Mouse (Mus musculus): ENCODE results near the gene Map2k6.
A peak's percentile ranks its signal among the peaks of the same experiment; 100 is the strongest.

Gene Map2k6

DNA sequence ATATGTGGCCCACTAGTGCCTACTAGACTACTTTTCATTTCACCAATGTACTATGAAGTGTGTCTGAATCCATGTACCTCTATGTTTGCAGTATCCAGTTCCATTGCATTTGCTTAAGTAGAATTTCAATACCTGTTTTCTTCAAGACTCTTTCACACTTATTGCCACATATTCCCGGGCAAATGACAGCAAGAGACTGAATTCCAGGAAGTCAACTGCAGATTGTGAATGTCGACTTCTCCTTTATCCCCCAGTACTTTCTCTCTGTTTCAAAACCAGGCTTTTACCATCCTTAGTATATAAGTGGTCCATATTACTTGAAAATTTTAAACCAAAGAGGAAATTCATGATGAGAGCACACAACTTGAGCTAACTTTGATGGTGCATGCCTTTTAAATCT, 4.7 kb downstream of the Map2k6 start:
- DNase-seq (ENCODE audit: low read depth, low spot score) = no peak

DNA sequence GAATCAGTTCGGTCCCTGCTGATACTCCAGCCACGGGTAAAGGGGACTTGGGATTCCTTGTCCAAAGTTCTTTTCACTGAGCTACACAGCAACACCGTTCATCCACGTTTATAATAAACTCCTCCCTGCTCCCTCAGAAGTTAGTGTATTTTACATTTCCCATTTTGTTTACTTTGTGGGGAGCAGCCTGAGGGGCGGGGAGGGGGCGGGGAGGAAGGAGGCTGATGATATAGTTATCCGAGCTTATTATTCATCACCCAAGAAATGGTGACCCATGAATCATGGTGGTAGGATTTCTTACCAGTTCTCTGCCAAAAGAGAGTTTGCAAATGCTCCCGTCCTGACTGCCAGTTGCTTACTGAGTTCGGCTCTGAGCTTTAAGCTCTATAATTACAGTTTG, 6.7 kb downstream of the Map2k6 start:
- DNase-seq (ENCODE audit: low read depth, low spot score) = no peak

DNA sequence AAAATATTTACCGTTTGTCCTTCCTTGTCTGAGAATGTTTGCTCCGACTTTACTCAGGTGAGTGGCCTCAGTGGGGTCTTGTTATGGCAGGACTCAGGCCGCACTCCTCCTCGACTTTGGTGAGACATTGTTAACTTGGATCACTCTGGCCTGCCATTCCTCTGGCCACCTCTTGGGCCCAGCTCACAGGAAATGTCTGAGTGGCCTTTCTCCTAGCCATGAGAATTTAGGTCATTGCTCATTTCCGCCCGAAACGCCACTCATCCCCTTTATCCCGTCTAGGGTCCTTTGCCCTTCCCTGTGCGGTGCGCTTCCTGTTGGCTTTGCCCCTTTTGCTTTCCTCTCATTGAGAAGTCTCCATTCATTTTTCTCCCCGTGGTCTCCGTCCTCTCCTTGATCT, 10.2 kb downstream of the Map2k6 start:
- DNase-seq (ENCODE audit: low read depth, low spot score) = no peak

DNA sequence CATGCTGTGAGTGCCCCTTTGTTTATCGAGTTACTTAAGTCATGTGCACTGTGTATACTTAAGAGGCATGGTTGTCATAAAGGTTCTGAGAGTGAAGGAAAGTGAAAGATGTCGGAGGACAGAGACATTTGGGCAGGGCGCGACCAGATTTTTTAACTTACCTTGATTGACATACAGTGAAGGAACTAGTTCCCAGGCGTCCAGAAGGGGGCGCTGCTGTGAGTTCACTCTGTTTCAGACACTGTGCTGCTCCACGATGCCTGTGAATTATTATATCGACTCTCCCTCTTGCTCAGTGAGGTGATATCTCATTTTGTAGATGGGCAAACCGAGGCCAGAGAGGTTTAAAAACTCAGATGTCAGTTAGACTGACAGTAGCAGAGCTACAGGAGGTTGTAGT, 10.9 kb downstream of the Map2k6 start:
- DNase-seq (ENCODE audit: low read depth, low spot score) = no peak

DNA sequence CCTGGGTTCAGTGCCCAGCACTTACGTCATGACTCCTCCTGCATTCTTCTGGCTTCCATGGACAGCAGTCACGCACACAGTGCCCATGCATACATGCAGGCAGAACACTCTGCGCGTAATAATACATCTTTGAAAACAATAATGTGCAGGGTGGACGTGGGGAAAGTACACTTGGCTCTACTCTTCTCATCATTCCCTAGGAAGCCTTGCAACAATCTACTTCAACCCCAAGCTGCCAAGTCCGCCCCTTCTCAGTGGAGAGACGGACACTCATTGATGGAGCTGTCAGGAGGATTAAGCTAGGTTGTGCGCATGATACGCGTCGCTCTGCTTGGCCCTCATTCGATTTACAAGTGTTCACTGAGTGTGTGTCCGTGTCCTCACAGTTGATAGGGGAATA, 12.7 kb downstream of the Map2k6 start:
- no peak for DNase-seq (ENCODE audit: low read depth, low spot score)

DNA sequence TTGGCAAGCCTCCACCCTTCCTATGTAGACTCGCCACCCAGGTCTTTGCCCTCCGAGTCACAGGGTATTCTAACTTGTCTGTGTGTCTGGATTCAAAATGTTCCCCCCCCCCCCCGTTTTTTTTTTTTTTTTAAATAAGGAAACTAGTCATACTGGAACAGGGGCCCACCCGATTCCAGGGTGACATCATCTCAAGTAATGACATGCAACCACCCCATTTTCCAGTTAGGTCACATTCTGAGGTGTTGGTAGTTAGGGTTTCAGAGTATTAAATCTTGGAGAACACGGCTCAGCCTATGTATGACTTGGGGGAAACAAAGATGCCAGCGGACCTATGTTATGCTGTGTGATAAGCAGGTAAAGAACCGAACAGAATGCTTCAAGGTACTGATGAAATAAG, 15.3 kb downstream of the Map2k6 start:
- no peak for DNase-seq (ENCODE audit: low read depth, low spot score)

DNA sequence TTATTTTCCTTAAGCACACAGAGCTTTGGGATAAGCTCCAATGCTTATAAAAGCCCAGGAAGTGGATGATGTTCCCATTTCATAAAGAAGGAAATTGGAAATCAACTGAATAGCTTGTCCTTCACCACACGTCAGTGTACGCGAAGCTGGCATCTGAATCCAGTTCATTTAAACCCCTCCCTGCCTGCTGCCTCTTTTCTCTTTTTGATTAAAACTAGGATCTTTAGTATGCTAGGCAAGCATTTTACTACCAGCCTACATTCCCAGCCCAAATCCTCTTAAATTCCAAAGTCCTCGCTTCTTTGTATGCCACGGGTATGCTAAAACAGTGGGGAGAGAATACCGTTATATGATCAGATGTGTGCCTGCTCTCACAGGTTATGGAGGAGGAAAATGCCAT, 17.8 kb downstream of the Map2k6 start:
- DNase-seq (ENCODE audit: low read depth, low spot score) = no peak

DNA sequence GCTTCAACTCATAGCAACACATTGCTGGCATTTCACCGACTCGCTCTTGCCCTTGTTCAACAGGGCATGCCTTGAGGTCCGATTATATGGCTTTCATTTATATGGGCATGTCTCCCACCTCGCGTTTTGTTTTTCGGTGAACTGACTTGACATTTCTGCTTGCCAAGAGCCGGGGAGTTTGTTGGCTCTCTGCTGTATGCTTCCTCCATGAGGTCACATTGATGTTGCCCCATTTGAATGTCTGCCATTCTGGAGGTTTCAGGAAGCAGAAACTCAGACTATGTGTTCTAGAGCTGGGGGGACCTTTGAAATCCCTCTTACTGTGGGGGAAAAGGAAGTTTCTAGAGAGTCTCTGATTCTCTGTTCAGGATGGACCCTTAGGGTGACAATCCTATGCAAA, 21.5 kb downstream of the Map2k6 start:
- DNase-seq (ENCODE audit: low read depth, low spot score) = no peak

DNA sequence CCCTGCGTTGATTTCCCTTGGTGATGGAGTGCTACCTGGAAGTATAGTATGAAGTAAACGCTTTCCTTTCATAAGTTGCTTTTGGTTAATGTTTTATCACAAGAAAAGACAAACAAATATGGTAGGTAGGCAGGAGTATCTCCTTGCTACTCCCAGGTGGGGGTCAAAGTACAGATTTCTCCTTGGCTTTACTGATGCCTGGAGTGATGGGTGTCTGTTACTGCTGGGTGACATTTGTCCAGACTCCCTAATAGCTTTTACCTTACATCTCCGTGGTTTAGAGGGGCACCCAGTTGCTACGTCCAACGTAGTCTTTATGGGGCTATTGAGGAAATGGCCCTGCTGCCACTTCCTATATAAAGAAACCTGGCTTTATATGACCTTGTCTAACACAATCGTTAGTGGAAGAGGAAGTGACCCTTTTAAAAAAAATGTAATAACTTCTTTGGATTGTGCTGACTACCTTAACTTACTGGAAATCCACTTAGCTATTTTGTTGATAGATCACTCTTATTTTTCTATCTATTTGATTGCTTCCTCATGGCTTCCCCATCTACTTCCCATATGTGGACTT, 27.7 kb downstream of the Map2k6 start:
- DNase-seq (ENCODE audit: low read depth, low spot score) = no peak

DNA sequence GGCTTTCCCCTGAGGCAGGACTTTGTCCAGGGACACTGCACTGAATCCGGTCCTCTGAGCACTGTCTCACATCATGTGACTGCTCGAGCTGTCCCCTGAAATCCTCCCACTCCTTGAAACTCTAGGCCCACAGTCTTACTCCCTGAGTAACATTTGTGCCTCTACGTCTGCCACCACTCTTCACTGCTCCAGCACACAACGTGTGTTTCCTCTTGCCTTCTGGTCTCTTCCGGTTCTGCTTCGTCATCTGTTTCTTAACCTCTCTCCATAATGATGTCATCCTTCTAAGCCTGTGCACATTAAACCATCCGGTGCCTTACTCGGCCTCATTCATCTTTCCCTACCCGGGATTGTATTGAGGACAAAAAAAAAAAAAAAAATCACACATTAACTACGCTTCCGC, 28.2 kb downstream of the Map2k6 start:
- DNase-seq (ENCODE audit: low read depth, low spot score) = no peak

DNA sequence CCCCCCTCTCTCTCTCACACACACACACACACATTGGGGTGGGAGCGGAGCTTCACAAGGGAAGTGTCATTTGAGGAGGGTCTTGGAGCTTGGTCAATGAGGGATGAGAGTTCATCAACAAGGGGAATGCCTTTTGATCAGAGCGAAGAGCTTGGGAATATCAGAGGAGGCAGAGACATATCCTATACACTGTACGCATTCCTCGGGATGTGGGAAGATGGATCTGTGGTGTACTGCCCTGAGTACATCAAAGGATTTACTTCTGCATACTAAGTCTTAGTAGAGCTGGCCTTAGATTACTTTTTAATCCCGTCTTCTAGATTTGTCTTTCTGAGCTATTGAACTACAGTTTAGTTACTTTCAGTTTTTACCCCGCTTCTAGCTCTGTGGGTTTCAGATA, 30.1 kb downstream of the Map2k6 start:
- no peak for DNase-seq (ENCODE audit: low read depth, low spot score)

DNA sequence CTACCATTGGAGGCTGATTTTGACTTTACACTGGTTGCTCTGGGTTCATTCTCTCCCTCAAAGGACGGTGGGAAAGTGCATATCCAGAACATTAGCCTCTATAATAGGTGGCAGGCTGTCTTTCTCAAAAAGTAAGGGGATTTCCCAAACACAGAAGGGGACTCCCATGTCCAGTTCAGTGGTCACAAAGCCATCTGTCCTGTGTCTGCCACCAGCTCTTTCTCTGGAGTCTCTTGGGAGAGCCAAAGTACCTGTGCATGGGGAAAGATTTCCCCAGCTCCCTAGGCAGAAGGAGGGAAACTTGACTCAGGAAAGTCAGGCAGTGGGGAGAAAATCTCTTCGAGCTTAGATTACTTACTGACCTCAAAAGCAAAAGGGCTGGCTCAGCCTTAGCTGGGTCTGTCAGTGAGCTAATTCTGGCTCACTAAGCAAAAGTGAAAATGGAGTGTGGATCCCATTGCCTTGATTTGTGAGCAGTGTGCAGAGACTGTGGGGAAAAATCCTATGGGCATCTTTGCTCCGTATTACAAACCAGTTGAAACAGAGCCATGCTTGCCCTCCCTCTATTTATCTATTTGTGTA, 31.0 kb downstream of the Map2k6 start:
- DNase-seq (ENCODE audit: low read depth, low spot score) = no peak

DNA sequence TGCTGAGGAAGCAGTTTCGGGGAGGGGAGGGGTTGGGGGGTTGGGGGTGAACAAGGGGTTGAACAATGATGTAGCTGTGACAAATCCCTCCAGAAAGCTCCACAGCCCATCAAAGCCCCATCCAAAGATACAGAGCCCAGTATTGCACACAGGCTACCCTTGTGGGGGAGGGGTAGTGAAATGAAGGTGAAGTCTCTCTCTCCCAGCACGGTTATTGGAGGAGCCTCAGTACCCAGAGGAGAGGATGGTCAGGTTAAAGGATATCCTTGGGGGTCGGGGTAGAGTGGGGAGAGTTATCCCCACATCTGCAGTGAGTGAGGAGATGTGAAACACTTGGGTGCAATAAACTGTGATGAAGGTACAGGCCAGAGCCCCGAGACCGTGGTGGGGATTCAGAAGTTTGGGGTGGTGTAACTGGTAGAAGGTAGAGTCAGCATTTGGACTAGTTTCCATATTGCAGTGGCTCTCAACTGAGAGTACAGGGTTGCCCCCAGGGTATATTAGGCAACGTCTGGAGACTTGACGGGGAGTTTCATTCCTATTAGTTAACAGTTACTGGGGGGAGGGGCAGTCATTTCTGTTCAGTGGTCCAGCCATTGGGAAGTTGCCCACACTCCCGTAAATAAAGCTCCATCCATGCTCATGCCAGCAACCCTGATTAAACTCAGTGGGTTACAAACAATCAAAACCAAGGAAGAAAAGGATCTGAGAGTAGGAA, 37.1 kb downstream of the Map2k6 start:
- DNase-seq (ENCODE audit: low read depth, low spot score) = no peak

DNA sequence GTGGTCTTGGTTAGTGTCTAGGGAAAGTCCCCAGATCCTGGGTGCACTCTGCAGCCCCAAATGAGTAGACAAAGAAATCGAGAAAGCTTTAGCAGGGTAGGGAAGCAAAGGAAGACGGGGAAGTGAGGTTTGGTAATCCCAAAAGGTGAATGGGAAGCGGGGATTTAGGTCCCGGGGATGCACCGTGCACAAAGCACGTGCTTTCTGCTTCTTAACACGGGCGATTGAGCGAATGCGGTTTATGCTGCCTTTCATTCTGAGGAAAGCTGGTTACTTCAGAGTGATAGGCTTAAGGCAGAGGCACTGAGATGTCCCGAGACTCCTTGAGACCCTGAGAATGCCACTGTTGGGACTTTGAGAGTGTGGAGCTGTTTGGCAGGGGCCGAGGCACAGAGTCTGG, 38.1 kb downstream of the Map2k6 start:
- no peak for DNase-seq (ENCODE audit: low read depth, low spot score)

DNA sequence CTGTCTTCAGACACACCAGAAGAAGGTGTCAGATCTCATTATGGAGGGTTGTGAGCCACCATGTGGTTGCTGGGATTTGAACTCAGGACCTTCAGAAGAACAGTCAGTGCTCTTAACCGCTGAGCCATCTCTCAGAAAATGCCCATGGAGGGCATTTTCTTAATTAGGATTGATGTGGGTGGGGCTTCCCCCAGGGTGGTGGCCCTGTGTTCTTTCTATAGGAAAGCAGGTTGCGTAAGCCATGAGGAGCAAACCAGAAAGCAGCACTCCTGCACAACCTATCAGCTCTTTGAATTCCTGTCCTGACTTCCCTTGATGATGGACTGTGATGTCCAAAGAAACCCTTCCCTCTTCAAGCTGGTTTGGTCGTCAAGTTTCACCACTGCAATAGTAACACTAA, 39.2 kb downstream of the Map2k6 start:
- DNase-seq (ENCODE audit: low read depth, low spot score) = no peak

DNA sequence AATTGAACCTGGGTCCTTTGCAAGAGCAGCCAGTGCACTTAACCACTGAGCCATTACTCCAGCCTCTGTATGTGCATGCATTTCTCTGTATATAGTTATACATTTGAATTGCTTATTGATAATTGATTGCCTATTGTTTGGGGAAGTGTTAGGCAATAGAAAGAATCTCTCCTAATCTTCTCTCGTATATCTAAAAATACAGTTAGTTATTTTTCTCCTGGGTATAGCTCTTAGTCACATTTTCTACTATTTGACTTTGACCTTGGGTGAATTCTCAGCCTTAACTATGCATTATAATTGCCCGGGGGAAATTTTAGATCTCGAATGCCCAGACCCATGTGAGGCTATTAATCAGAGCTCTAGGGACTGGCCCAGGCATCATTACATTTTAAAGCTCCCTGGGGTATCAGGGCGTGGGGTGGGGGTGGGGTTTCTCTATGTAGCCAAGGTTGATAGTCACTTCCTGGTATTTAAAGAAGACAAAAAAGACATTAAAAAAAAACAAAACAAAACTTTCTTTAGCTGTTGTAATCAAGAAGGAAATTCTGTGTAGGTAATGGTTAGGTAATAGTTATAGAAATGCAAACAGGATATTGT, 39.9 kb downstream of the Map2k6 start:
- no peak for DNase-seq (ENCODE audit: low read depth, low spot score)

DNA sequence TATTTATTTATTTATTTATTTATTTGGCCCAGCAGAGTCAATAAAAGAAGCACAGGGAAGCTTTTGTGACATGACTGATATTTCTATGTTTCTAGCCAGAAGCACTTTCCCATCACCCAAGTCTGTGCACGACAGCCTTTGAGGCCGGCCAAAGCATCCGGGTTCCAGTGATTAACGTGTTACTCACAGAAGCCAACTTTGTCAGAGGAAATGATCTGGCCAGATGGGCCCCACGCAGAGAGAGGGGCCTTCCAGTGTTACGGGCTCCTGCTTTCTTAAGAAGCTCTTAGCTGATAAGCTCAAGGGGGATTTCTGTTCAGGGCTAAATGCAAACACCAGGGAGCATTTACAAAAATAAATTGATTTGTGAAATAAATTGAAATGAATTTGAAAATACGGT, 40.4 kb downstream of the Map2k6 start:
- no peak for DNase-seq (ENCODE audit: low read depth, low spot score)

DNA sequence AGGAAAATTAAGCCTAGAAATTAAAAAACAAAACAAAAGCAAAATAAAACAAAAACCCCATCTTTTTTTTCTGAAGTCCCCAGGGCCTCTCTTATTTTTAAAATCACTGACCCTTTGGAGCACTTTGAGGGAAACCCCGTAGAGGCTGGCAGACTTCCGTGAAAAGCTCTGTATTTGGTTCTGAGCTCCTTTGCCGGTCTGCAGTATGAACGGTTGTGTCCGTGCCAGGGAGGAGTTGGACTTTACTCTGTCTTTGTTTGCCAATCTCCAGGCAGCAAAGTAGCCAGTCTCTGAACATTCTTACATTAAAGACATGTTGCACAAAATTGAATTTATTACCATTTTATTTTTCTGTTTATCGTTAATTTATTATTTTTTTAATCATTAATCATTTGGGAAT, 45.7 kb downstream of the Map2k6 start:
- no peak for DNase-seq (ENCODE audit: low read depth, low spot score)

DNA sequence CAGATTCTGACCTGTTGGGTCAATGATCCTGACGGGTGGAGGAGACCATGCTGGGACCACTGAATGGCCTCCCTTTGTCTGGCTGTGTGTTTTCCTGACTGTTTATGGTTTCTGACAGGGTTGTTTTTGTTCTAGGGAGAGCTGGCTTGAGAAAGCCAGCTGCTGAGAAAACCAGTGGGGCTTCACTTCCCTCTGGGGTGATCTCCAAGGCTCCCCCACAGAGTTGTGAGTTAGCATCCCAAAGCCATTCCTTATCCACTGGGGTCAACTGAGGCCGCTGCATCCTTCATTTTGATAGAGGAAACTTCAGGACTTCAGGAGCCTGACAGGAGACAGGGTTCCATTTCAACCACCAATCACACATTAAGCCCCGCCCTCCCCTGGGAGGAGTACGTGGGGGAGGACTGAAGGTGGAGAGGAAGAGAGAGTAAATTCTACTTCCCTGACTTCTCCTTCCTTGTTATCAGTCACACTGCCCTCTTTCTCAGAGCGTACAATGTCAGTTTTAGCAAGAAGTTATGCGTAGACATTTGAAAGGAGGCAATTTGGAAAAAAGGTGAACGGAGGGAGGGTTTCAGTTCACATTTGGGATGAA, 49.3 kb downstream of the Map2k6 start:
- no peak for DNase-seq (ENCODE audit: low read depth, low spot score)

DNA sequence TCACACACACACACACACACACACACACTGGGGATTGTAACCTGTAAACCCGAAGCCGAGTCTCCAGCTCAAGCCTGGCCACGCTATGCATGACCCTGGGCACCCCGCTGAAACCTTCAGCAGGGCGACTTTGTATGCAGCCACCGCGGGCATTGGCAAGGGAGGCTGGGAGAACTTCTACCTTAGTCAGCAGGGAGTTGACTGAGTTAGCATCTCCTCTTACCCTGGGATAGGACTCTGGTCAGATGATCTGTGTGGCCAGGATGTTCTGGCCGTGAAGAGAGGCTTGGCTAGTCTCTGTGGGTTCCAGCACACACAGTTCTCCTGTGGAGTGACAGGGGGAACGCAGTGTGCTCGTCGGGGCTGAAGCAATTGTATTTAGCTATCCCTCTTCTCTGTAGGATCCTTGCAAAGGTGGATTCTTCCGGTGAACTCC, 49.8 kb downstream of the Map2k6 start:
- peak; percentile 40 for DNase-seq (ENCODE audit: low read depth, low spot score)

DNA sequence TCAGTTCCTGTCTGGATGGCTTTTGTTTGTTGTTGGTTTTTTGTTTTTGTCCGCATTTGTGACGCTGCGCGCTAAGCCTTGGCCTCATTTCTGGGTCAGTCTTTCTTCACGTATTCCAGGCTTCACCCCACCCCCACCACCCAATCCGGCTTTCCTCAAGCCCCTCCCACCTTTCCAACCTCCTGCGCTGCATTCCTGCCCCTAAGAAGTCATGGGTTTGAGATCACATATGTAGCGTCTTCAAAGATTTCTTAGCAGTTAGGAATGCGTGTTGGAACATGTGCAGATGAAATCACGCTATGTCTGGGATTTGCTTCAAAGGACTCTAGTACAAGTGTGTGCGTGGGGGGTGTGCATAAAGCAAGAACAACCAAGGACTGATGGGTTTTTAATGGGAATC, 50.3 kb downstream of the Map2k6 start:
- peak; percentile 39 for DNase-seq (ENCODE audit: low read depth, low spot score)

DNA sequence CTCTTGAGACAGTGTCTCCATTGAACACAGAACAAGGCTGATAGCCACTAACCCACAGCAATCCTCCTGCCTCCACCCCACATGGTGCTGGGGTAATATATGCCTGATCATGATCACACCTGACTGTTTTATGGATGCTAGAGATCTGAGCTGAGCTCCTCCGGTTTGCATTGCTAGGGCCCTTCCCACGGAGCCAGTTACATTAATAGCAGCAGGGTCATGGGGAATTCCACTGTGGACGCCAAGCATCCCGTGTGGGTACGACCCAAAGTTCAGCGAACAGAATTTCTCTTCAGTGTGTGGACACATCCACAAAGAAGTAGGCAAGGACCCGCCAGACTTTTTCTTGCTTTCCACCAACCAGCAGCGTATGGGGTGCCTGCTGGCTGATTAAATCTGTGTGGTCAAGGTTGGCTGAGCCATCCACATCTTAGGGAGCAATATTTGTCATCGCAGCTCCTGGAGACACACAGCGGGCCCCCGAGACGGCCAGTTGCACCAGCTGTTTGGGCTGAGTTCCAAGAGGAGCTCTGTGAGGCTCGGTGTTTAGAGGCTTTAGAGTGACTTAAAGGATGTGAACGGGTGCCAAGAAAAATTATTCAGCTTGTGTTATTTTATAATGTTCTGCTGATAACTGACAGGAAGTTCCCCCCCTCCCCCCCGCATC, 51.3 kb downstream of the Map2k6 start:
- DNase-seq (ENCODE audit: low read depth, low spot score) = no peak
